Mouse (Mus musculus) spleen, postnatal 14 days (tissue): Measurements from ENCODE around the gene Lrp5.

ENCODE experiments used
- DNase-seq, 2 experiments: peaks; one replicate each; pipeline ENCODE4 v3.0.0; 2021 to 2022; ENCODE audit warnings: low spot score in 2 of 2

The Lrp5 gene

DNA sequence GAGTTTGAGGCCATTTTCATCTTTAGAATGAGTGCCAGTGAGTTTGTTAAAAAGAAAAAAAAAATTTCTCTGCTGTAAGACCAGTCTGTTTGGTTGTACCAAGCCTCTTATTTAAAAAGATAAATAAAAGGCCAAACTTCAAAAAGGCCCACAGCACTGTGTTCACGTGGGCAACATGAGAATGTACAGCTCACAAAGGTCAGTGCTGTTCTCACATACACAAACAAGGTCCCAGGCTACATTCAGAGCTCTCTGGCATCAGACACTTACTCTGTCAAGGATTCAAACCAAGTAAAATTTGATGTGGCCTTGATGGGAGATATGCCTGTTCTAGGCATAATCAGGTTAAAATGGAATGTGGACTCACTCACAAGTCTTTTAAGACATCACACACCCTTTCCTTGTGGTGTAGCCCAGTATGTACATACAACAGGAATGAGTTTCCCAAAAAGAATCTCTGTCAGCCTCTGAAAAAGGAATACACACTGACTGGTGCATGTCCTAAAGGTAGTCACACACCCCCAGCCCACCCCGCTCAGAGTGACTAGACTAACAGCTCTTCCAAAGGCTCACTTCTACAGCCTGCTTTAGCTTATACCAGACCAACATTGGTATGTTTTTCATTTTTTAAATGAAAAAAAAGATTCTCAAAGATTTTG is 130.1 kb downstream of the Lrp5 start:
- DNase-seq: no peak

DNA sequence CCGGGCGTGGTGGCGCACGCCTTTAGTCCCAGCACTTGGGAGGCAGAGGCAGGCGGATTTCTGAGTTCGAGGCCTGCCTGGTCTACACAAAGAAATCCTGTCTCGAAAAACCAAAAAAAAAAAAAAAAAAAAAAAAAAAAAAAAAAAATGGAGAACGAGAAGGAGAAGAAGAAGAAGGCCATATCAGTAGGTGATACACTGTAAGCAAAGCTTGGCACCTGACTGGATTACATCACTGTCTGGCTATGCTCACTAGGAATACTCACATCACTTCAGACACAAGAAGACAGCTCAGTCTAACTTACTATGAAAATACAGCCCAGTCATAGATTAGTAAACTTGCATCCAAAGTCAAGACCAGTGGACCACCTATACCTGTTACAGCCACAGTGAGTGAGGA is 131.6 kb downstream of the Lrp5 start:
- DNase-seq: no peak

DNA sequence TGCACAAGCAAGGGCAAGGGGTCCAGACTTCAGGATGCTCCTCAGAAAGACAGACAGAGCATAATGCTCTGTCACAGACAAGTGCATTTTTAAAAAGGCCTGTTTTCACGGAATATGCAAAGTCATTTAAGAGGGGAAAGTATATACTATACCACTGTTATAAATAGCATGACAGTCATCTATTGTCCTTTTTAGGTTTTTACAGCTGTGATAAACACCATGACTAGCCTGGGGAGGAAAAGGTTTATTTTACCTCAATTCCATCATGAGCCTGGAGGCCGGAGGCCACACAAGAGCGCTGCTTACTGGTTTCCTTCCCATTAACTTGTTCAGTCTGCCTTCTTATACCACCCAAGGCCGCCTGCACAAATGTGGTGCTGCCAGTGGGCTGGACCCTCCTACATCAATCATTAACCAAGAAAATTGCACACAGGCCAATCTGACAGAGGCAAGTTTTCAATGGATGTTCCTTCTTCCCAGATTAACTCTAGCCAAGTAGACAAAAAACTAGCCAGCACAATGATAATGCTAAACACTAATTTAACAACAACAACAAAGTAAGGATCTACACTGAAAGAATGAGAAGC is 134.7 kb downstream of the Lrp5 start:
- DNase-seq: no peak

GRCm38 (mm10) chr19:3550101-3550500 is 136.3 kb downstream of the Lrp5 start:
- DNase-seq: no peak

DNA sequence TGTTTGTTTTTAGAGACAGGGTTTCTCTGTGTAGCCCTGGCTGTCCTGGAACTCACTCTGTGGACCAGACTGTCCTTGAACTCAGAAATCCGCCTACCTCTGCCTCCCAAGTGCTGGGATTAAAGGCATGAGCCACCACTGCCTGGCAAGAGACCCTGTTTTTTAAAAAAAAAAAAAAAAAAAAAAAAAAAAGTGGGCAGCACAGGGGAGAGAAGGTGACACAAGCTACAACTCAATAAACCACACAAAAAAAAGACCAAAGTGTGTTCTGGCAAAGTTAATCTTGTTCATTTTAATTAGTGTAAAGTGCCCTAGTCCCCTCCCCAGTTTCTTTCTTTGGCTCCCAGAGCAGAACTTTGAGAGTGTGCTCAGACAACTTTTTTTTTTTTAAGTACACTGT is 137.1 kb downstream of the Lrp5 start:
- DNase-seq: no peak

DNA sequence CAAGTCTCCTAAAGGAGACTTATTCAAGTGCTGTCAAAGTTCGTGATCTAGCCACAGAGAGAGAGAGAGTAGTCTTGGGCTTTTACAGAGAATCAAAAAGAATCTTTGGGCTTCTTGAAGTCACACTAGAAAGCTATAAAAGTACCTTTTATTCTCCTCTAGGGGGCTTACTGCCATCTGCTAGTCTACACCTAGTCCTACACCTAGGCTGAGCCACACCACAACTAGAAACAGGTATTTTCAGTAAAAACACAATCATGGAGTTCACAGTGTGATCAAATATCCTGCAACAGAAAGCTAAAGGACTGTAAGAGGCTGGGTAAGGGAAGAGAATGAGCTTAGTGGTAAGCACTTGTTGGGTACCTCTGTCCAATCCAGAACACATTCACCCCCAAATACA is 138.1 kb downstream of the Lrp5 start:
- no peak for DNase-seq

GRCm38 (mm10) chr19:3544995-3545394 is 141.4 kb downstream of the Lrp5 start:
- DNase-seq: no peak

DNA sequence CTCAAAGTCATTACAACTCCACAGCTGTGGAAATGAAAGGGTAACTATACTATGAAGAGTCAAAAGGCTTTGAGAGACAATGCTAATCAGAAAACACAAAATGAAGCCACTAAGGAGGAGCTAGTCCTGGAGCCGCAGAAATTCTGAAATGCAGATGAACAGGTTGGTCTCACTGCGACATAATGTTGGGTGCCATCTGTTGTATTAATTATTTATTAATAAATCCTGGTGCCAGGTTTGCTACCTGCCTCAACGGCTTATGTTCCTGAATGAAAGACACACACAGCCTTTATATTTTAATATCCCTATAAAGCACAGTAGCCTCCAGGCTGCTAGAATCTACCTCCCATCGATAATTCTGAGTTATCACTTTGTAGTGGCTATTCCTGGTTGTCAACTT is 143.8 kb downstream of the Lrp5 start:
- no peak for DNase-seq

DNA sequence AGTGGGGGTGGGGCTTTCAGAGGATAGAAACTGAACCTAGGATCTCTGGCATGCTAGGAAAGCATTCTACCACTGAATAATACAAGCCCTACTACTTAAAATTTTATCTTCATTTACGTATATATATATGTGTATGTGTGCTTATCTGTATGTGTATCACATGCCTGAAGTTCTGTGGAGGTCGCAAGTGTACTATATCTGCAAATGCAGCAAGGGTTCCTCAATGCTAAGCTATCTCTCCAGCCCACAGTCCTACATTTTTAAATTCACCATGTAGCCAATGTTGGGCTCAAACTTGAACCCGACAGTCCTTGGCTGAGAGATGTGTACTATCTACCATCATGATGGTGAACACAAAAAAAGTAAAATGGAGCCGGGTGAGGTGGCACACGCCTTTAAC is 145.4 kb downstream of the Lrp5 start:
- no peak for DNase-seq

DNA sequence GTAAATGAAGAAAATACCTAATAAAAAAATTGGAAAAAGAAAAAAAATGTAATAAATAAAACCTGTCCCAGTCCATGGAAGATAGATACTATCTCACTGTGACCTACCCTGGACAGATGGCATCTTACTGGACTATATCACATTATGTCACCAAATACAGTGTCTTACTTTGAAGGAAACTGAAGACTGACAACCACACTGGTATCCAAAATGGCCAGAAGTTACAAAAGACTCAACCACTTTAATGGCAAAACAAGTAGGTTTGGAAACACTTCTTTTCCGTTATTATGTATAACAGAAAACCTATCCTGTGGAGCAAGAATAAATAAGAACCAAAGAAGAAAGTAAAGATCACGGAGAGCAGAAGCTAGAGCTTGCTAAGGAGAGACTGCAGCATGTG is 146.1 kb downstream of the Lrp5 start:
- DNase-seq: no peak

DNA sequence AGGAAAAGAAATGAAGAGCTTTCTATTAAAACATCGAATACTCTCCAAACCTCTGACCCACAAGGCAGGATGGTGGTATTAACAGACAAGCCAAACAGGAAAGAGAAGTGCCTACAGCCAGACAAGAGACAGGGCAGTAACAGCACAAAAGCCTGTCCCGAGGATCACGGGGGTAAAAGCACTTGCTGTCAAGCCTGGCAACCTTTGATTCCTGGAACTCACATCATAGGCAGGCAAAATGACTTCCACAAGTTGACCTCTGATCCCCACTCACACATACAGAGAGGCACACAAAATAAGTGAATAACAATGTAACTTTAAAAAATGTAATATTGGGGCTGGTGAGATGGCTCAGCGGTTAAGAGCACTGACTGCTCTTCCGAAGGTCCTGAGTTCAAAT is 146.9 kb downstream of the Lrp5 start:
- no peak for DNase-seq

- DNase-seq: no peak
Measured at GRCm38 (mm10) chr19:3537658-3538057, 148.7 kb downstream of the Lrp5 start.

- no peak for DNase-seq
Measured at GRCm38 (mm10) chr19:3534945-3535344, 151.4 kb downstream of the Lrp5 start.
